Mouse (Mus musculus): ENCODE results near the gene Olfr311. TPM values are rescaled to one million over a fixed set of nuclear protein-coding genes. Genes with fewer than 3 reads are reported as not detected.
A peak's percentile ranks its signal among the peaks of the same experiment; 100 is the strongest.
"Not testable (repeated sequence)": the region's sequence is repeated elsewhere in the genome, so short reads cannot be mapped to it uniquely, and the experiment has no call there.

The Olfr311 gene
- not detected in 2 replicates for polyA plus RNA-seq (2014; fragmentation: Nextera tagmentation; extraction: Ambion mirVana)

GRCm38 (mm10) chr11:58838951-58839350, at the start of gene Olfr311:
Olfr311 (plus strand) TSS chr11:58839251.
- not testable (repeated sequence) for H3K36me3 ChIP-seq (ENCODE audit: control insufficient read depth, insufficient read depth, low read length); H3K27ac ChIP-seq (replicated peaks; ENCODE audit: low read depth, low read length); H3K4me2 ChIP-seq (ENCODE audit: low read length); H3K27me3 ChIP-seq (ENCODE audit: control insufficient read depth, insufficient read depth, low read length); H3K4me3 ChIP-seq (replicated peaks; ENCODE audit: low read depth, low read length); ATAC-seq (ENCODE audit: low FRiP score, low TSS enrichment); DNase-seq; H3K4me1 ChIP-seq (ENCODE audit: control insufficient read depth, insufficient read depth, low read length); H3K9ac ChIP-seq (replicated peaks; ENCODE audit: low read length); H3K9me3 ChIP-seq (ENCODE audit: control insufficient read depth, low read length)

GRCm38 (mm10) chr11:58789532-58789931, 49.5 kb upstream of the Olfr311 start:
- DNase-seq (peak; percentile 56), ATAC-seq (ENCODE audit: low FRiP score, low TSS enrichment) (no peak)
- H3K4me1 ChIP-seq (ENCODE audit: control insufficient read depth, insufficient read depth, low read length) = peaks cover 4% of the 10 kb centered on the region; the same call in 1 of the 2 replicates
- H3K9ac ChIP-seq (replicated peaks; ENCODE audit: low read length) = no peak overlapping the region; the same call in 1 of the 2 replicates
- WGBS = 23% methylated on average over 3 of the region's 3 CpGs
- peak overlapping the region; percentile 24; the same call in 1 of the 2 replicates for H3K4me2 ChIP-seq (ENCODE audit: low read length)
- H3K36me3 ChIP-seq (ENCODE audit: control insufficient read depth, insufficient read depth, low read length) = no peaks in the 10 kb centered on the region
- no peaks in the 10 kb centered on the region for H3K27me3 ChIP-seq (ENCODE audit: control insufficient read depth, insufficient read depth, low read length)
- no peak overlapping the region for H3K4me3 ChIP-seq (replicated peaks; ENCODE audit: low read depth, low read length)
- no peaks in the 10 kb centered on the region for H3K9me3 ChIP-seq (ENCODE audit: control insufficient read depth, low read length)
- peak overlapping the region; percentile 41; the same call in 1 of the 2 replicates for H3K27ac ChIP-seq (replicated peaks; ENCODE audit: low read depth, low read length)

DNA sequence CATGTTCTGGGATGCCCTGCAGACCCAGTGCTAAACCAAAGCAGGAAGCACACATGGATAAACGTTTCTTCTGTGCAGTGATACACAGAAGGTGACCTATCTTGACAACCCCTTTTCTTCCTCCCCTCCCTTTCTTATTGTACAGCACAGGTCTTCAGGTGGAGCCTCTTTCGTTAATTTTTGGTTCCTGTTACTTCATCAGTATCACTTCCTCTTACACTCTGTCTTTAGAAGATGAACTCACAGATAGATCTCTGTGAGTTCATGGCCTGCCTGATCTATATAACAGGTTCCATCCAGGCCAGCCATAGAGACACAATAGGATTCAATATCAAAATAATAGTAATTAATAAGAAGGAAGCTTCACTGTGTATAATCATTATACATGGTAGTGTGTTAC, 49.0 kb upstream of the Olfr311 start:
- Histone ChIP-seq H3K27me3 (ENCODE audit: control insufficient read depth, insufficient read depth, low read length) (no peaks in the 10 kb centered on the region), H3K4me2 (ENCODE audit: low read length) (no peak overlapping the region), H3K9ac (replicated peaks; ENCODE audit: low read length) (no peak overlapping the region; the same call in 1 of the 2 replicates), H3K36me3 (ENCODE audit: control insufficient read depth, insufficient read depth, low read length) (no peaks in the 10 kb centered on the region), H3K27ac (replicated peaks; ENCODE audit: low read depth, low read length) (no peak overlapping the region), H3K4me1 (ENCODE audit: control insufficient read depth, insufficient read depth, low read length) (peaks cover 4% of the 10 kb centered on the region; the same call in 1 of the 2 replicates), H3K4me3 (replicated peaks; ENCODE audit: low read depth, low read length) (no peak overlapping the region), H3K9me3 (ENCODE audit: control insufficient read depth, low read length) (no peaks in the 10 kb centered on the region)
- ATAC-seq (ENCODE audit: low FRiP score, low TSS enrichment) = no peak
- no peak for DNase-seq
- 58% methylated on average over 2 of the region's 2 CpGs for WGBS

- Histone ChIP-seq H3K4me1 (ENCODE audit: control insufficient read depth, insufficient read depth, low read length) (peaks cover 4% of the 10 kb centered on the region; the same call in 1 of the 2 replicates), H3K9me3 (ENCODE audit: control insufficient read depth, low read length) (no peaks in the 10 kb centered on the region), H3K4me2 (ENCODE audit: low read length) (no peak overlapping the region), H3K27ac (replicated peaks; ENCODE audit: low read depth, low read length) (no peak overlapping the region), H3K4me3 (replicated peaks; ENCODE audit: low read depth, low read length) (no peak overlapping the region), H3K9ac (replicated peaks; ENCODE audit: low read length) (no peak overlapping the region), H3K36me3 (ENCODE audit: control insufficient read depth, insufficient read depth, low read length) (no peaks in the 10 kb centered on the region), H3K27me3 (ENCODE audit: control insufficient read depth, insufficient read depth, low read length) (no peaks in the 10 kb centered on the region)
- WGBS = 85% methylated on average over 6 of the region's 6 CpGs
- DNase-seq (no peak), ATAC-seq (ENCODE audit: low FRiP score, low TSS enrichment) (no peak)
Observed at GRCm38 (mm10) chr11:58790646-58791045, 48.4 kb upstream of the Olfr311 start.

DNA sequence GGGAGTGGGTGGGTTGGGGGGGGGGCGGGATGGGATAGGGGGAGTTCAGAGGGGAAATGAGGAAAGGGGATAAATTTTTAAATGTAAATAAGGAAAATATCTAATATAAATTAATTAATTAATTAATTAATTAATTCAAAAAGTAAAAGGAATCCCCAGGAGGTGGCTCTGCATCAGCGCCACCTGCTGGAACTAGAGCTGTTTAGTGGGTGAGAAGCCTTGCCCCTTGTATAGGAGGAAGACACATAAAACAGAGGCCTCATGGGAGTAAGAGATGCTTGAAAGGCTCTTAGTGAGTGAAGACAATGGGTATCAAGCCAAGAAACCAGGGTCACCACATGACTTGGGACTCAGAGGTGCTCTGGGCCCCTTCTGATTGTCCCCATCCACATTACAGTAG, 43.2 kb upstream of the Olfr311 start:
- H3K27me3 ChIP-seq (ENCODE audit: control insufficient read depth, insufficient read depth, low read length) = no peaks in the 10 kb centered on the region
- no peak for DNase-seq
- H3K4me2 ChIP-seq (ENCODE audit: low read length) = no peak overlapping the region
- H3K9ac ChIP-seq (replicated peaks; ENCODE audit: low read length) = no peak overlapping the region
- no peaks in the 10 kb centered on the region for H3K36me3 ChIP-seq (ENCODE audit: control insufficient read depth, insufficient read depth, low read length)
- no peaks in the 10 kb centered on the region for H3K4me1 ChIP-seq (ENCODE audit: control insufficient read depth, insufficient read depth, low read length)
- no peak overlapping the region for H3K4me3 ChIP-seq (replicated peaks; ENCODE audit: low read depth, low read length)
- ATAC-seq (ENCODE audit: low FRiP score, low TSS enrichment) = no peak
- no peak overlapping the region for H3K27ac ChIP-seq (replicated peaks; ENCODE audit: low read depth, low read length)
- WGBS = 91% methylated on average over 2 of the region's 2 CpGs
- no peaks in the 10 kb centered on the region for H3K9me3 ChIP-seq (ENCODE audit: control insufficient read depth, low read length)

DNA sequence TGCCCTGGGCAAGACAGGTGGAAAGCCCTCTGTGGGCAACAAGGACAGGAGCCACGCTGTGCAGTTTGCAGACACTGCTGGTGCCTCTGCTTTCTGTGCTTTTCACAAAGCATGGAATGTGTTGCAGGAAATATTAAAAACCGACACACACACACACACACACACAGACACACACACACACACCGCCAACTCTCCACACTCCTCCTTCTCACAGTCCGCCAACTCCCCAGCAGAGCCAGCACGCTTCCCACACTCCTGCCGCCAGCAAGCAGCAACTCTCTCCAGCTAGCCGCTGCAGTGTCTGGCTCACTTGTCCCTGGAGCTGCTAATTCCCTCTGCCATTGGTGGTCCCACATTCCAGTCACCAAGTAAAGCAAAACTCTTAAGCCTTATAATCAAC, 42.2 kb upstream of the Olfr311 start:
- H3K27ac ChIP-seq (replicated peaks; ENCODE audit: low read depth, low read length) = no peak overlapping the region
- H3K4me2 ChIP-seq (ENCODE audit: low read length) = no peak overlapping the region
- 71% methylated on average over 7 of the region's 7 CpGs for WGBS
- no peaks in the 10 kb centered on the region for H3K27me3 ChIP-seq (ENCODE audit: control insufficient read depth, insufficient read depth, low read length)
- ATAC-seq (ENCODE audit: low FRiP score, low TSS enrichment) (no peak), DNase-seq (no peak)
- no peaks in the 10 kb centered on the region for H3K36me3 ChIP-seq (ENCODE audit: control insufficient read depth, insufficient read depth, low read length)
- H3K4me3 ChIP-seq (replicated peaks; ENCODE audit: low read depth, low read length) = no peak overlapping the region
- no peaks in the 10 kb centered on the region for H3K9me3 ChIP-seq (ENCODE audit: control insufficient read depth, low read length)
- H3K9ac ChIP-seq (replicated peaks; ENCODE audit: low read length) = no peak overlapping the region
- peaks cover 9% of the 10 kb centered on the region for H3K4me1 ChIP-seq (ENCODE audit: control insufficient read depth, insufficient read depth, low read length)

GRCm38 (mm10) chr11:58799747-58800146, 39.3 kb upstream of the Olfr311 start:
- H3K27ac ChIP-seq (replicated peaks; ENCODE audit: low read depth, low read length) = no peak overlapping the region
- H3K9me3 ChIP-seq (ENCODE audit: control insufficient read depth, low read length) = no peaks in the 10 kb centered on the region
- H3K4me2 ChIP-seq (ENCODE audit: low read length) = no peak overlapping the region
- no peak overlapping the region for H3K9ac ChIP-seq (replicated peaks; ENCODE audit: low read length)
- DNase-seq (no peak), ATAC-seq (ENCODE audit: low FRiP score, low TSS enrichment) (no peak)
- no peaks in the 10 kb centered on the region for H3K27me3 ChIP-seq (ENCODE audit: control insufficient read depth, insufficient read depth, low read length)
- peaks cover 11% of the 10 kb centered on the region for H3K4me1 ChIP-seq (ENCODE audit: control insufficient read depth, insufficient read depth, low read length)
- WGBS = 86% methylated on average over 5 of the region's 5 CpGs
- H3K4me3 ChIP-seq (replicated peaks; ENCODE audit: low read depth, low read length) = no peak overlapping the region
- H3K36me3 ChIP-seq (ENCODE audit: control insufficient read depth, insufficient read depth, low read length) = no peaks in the 10 kb centered on the region

DNA sequence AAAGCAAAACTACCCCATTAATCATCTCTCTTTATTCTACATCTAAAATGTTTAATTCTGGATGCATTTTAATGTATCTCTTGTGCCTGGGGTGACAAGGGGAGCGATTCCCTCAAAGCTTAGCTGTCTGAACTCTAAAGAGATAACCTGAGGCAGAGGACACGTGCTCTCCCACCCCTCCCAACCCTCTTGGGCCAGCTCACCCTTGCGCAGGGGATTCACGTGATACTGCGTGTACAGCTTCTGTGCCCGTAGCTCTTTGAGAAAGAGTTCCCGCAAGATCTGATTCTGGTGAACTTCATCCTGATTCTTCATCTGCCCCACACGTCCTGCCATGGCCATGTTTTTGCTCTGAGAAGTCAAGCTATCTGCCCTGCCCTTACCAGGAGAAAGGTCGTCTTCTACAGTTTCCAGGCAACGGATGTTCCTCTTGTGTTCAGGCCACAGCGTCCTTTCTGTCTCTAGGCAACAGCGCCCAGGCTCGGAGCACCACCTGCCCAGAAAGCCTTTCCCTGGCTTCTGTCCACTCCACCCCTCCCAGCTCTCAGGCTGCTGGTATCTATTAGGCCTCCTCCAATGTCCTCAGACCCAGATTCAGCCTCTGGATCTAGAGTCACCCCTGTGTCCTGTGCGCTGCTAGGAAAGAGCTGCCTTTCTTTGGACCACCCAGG, 37.4 kb upstream of the Olfr311 start, which contains the start of gene Fam183b:
TSS of gene Fam183b (minus strand) at position 403 of the 671 bp plus-strand sequence.
- DNase-seq (peak; percentile 64), ATAC-seq (ENCODE audit: low FRiP score, low TSS enrichment) (no peak)
- peak within 1 kb of the TSS; percentile 42 for H3K4me2 ChIP-seq (ENCODE audit: low read length)
- no peaks in the 10 kb centered on the region for H3K36me3 ChIP-seq (ENCODE audit: control insufficient read depth, insufficient read depth, low read length)
- no peaks in the 10 kb centered on the region for H3K27me3 ChIP-seq (ENCODE audit: control insufficient read depth, insufficient read depth, low read length)
- H3K9me3 ChIP-seq (ENCODE audit: control insufficient read depth, low read length) = no peaks in the 10 kb centered on the region
- no peak within 1 kb of the TSS for H3K27ac ChIP-seq (replicated peaks; ENCODE audit: low read depth, low read length)
- H3K4me1 ChIP-seq (ENCODE audit: control insufficient read depth, insufficient read depth, low read length) = peaks cover 11% of the 10 kb centered on the region
- no peak within 1 kb of the TSS for H3K4me3 ChIP-seq (replicated peaks; ENCODE audit: low read depth, low read length)
- 23% methylated on average over 14 of the region's 14 CpGs for WGBS
- 0 out of 2 replicates have a peak within 1 kb of the TSS, but pooled peaks have one; percentile 29 for H3K9ac ChIP-seq (replicated peaks; ENCODE audit: low read length)

- Histone ChIP-seq H3K4me3 (replicated peaks; ENCODE audit: low read depth, low read length) (no peak overlapping the region), H3K9ac (replicated peaks; ENCODE audit: low read length) (no peak overlapping the region), H3K27ac (replicated peaks; ENCODE audit: low read depth, low read length) (no peak overlapping the region), H3K4me2 (ENCODE audit: low read length) (no peak overlapping the region), H3K9me3 (ENCODE audit: control insufficient read depth, low read length) (no peaks in the 10 kb centered on the region), H3K27me3 (ENCODE audit: control insufficient read depth, insufficient read depth, low read length) (no peaks in the 10 kb centered on the region), H3K36me3 (ENCODE audit: control insufficient read depth, insufficient read depth, low read length) (no peaks in the 10 kb centered on the region), H3K4me1 (ENCODE audit: control insufficient read depth, insufficient read depth, low read length) (peaks cover 11% of the 10 kb centered on the region)
- DNase-seq (no peak), ATAC-seq (ENCODE audit: low FRiP score, low TSS enrichment) (no peak)
- 84% methylated on average over 4 of the region's 4 CpGs for WGBS
Observed at GRCm38 (mm10) chr11:58803871-58804270, 35.2 kb upstream of the Olfr311 start.

Measured in midbrain, embryonic 14.5 days (tissue).